Mouse (Mus musculus) embryonic fibroblast, embryonic 13.5 days (primary cell): ENCODE data around the gene Serpinf1. TPM values are rescaled to one million over a fixed set of nuclear protein-coding genes. Genes with fewer than 3 reads are reported as not detected.
"Not testable (repeated sequence)": the region's sequence is repeated elsewhere in the genome, so short reads cannot be mapped to it uniquely, and the experiment has no call there.

Experiments
- H3K27ac ChIP-seq: 2 replicates; pipeline ENCODE4 v1.5.1; 2012; ENCODE audit warnings: low read length, control low read depth, inconsistent platforms; ENCODE audit not compliant: insufficient read depth
- H3K4me1 ChIP-seq: 2 replicates; pipeline ENCODE4 v1.6.1; 2011; ENCODE audit warnings: low read length; ENCODE audit not compliant: control insufficient read depth, insufficient read depth
- H3K4me3 ChIP-seq: 2 replicates; pipeline ENCODE4 v1.5.1; 2011; ENCODE audit warnings: mild to moderate bottlenecking, control low read depth, low read length; ENCODE audit not compliant: insufficient read depth
- CTCF ChIP-seq: IDR thresholded peaks from 2 replicates; pipeline ENCODE4 v1.5.1; 2011; ENCODE audit warnings: mild to moderate bottlenecking, control low read depth, low read length, moderate library complexity, borderline replicate concordance; ENCODE audit not compliant: insufficient read depth
- POLR2A ChIP-seq: IDR thresholded peaks from 2 replicates; pipeline ENCODE4 v1.6.1; 2011; ENCODE audit warnings: low read depth, mild to moderate bottlenecking, control low read depth, low read length, moderate library complexity
- polyA plus RNA-seq: library from polyadenylated mRNA; stranded (reverse); fragments of >200 nt; gene quantifications from 2 replicates; pipeline ENCODE4 v1.2.4, GENCODE M21; 2011; ENCODE audit warnings: low read depth; ENCODE audit not compliant: missing spikeins, insufficient read length

Gene Serpinf1
- polyA plus RNA-seq, 1 experiment: 1,358 TPM

GRCm38 (mm10) chr11:75395611-75396010 is 26.9 kb downstream of the Serpinf1 start:
- H3K4me3 ChIP-seq: no peak overlapping the region
- H3K4me1 ChIP-seq: peaks cover 13% of the 10 kb centered on the region
- no peak for TF ChIP-seq CTCF
- no peak for TF ChIP-seq POLR2A
- no peak overlapping the region for H3K27ac ChIP-seq

- H3K27ac ChIP-seq: peak overlapping the region; percentile 77
These were observed 39.0 kb downstream of the Serpinf1 start for GRCm38 (mm10) chr11:75383529-75383928.

GRCm38 (mm10) chr11:75378786-75379185 is 43.7 kb downstream of the Serpinf1 start:
- not testable (repeated sequence) for H3K4me3 ChIP-seq, H3K27ac ChIP-seq, H3K4me1 ChIP-seq

More at GRCm38 (mm10) chr11:75383529-75383928, 39.0 kb downstream of the Serpinf1 start:
- H3K4me1 ChIP-seq, H3K4me3 ChIP-seq: not testable (repeated sequence)

GRCm38 (mm10) chr11:75377125-75377524 is 45.4 kb downstream of the Serpinf1 start:
- no peaks in the 10 kb centered on the region for H3K4me1 ChIP-seq
- H3K27ac ChIP-seq: no peak overlapping the region
- TF ChIP-seq CTCF: no peak
- TF ChIP-seq POLR2A: no peak
- no peak overlapping the region for H3K4me3 ChIP-seq

Other genes with a start within 250 kb of the Serpinf1 start
- gene Ovca2, start 243.9 kb downstream of the Serpinf1 start, polyA plus RNA-seq: 20.4 and 28.9 TPM in 2 replicates
- gene Dph1, start 231.5 kb downstream of the Serpinf1 start, polyA plus RNA-seq: 15.7 and 18.7 TPM in 2 replicates
- gene Rtn4rl1, start 228.9 kb downstream of the Serpinf1 start, polyA plus RNA-seq: 2.1 and 2.7 TPM in 2 replicates
- 98.3 and 104 TPM in 2 replicates for gene Rpa1, start 74.4 kb downstream of the Serpinf1 start, polyA plus RNA-seq
- gene Smyd4, start 74.3 kb downstream of the Serpinf1 start, polyA plus RNA-seq: 6.5 and 7.3 TPM in 2 replicates
- not detected in 2 replicates for gene Serpinf2, start 16.9 kb upstream of the Serpinf1 start, polyA plus RNA-seq
- 9.5 and 17.3 TPM in 2 replicates for gene Wdr81, start 32.0 kb upstream of the Serpinf1 start, polyA plus RNA-seq
- gene Tlcd2, start 39.0 kb upstream of the Serpinf1 start, polyA plus RNA-seq: 11.2 and 11.4 TPM in 2 replicates
- 127 and 132 TPM in 2 replicates for gene Prpf8, start 64.1 kb upstream of the Serpinf1 start, polyA plus RNA-seq
- gene Rilp, start 87.4 kb upstream of the Serpinf1 start, polyA plus RNA-seq: 1.7 TPM in 2 replicates
- gene Scarf1, start 90.8 kb upstream of the Serpinf1 start, polyA plus RNA-seq: 0.25 TPM in 1 of 2 replicates, not detected in the other
- gene Slc43a2, start 109.0 kb upstream of the Serpinf1 start, polyA plus RNA-seq: 5.4 and 6.9 TPM in 2 replicates
- 160 and 204 TPM in 2 replicates for gene Pitpna, start 165.4 kb upstream of the Serpinf1 start, polyA plus RNA-seq
- 15.2 and 17.8 TPM in 2 replicates for gene Inpp5k, start 208.3 kb upstream of the Serpinf1 start, polyA plus RNA-seq
- 169 and 247 TPM in 2 replicates for gene Myo1c, start 227.8 kb upstream of the Serpinf1 start, polyA plus RNA-seq